Mouse (Mus musculus): ENCODE data around the gene Gm8909. TPM values are rescaled to one million over a fixed set of nuclear protein-coding genes. Genes with fewer than 3 reads are reported as not detected.
"Not testable (repeated sequence)": the region's sequence is repeated elsewhere in the genome, so short reads cannot be mapped to it uniquely, and the experiment has no call there.

The Gm8909 gene
- polyA plus RNA-seq, 2 experiments, result not detected

DNA sequence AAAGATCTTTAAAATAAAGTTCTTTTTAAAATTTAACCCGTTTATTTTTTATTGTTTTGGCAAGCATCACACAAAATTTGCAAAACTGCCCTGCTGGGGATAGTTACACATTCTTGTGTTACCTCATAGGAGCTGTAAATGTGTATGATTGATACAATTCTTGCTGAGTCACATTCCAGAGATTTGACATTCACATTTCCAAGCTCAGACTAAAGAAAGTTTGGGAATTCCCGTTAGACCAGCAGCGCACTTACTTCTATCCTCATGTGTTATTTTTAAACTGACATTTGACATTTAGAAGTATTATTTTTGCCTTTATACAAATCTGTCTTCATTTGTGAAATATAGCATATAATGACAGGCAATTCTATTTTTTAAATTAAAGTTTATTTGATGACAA, 44.2 kb downstream of the Gm8909 start:
- H3K4me1 ChIP-seq (ENCODE audit: control insufficient read depth, insufficient read depth, low read length); H3K9ac ChIP-seq (ENCODE audit: low read depth, low read length, severe bottlenecking); DNase-seq (ENCODE audit: low spot score); H3K36me3 ChIP-seq (ENCODE audit: control insufficient read depth, insufficient read depth, low read length); H3K4me2 ChIP-seq (replicated peaks; ENCODE audit: low read depth, low read length, severe bottlenecking); H3K27me3 ChIP-seq (ENCODE audit: control insufficient read depth, insufficient read depth, low read length); H3K9me3 ChIP-seq (ENCODE audit: control insufficient read depth, low read length); H3K27ac ChIP-seq (replicated peaks; ENCODE audit: low read depth, low read length); ATAC-seq (ENCODE audit: low FRiP score, low read depth); H3K4me3 ChIP-seq (replicated peaks; ENCODE audit: low read length): not testable (repeated sequence)
- 54% methylated on average over 3 of the region's 3 CpGs for WGBS

DNA sequence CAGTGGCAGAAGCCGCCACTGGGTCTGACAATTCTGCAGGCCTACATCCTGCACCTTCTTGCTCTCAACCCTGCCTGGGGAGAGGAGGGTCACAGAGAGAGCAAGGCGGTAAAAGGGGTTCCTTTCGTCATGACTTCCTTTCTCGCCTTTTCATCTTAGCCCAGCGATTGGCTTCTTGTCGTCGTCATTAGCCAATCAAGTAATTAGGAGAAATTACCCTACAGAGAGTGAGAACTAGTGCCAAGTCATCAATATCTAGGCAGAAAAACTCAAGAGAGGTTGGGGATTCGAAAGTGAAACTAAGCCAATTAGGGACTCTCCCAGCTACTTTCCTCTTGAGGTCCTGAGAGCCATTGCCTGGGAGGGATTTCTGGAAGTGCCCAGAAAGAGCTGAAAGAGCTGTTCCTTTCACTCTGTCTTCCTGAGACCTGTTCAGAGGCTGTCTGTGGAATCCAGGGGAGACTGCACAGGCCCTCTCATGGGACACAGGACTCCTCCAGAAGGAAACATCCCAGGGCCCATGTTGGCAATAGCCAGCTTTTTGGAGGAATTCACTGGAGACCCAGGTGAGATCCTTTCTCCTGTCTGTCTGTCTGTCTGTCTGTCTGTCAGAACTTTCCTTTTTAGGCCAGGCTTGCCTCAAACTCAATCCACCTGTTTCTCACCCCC, 46.9 kb downstream of the Gm8909 start, which contains the start of gene Gm19684:
Gene Gm19684, plus strand, starts transcription at position 327 of the 669 bp plus-strand sequence.
- WGBS, result 2% methylated on average over 8 of the region's 8 CpGs
- not testable (repeated sequence) for ATAC-seq (ENCODE audit: low FRiP score, low read depth); H3K36me3 ChIP-seq (ENCODE audit: control insufficient read depth, insufficient read depth, low read length); H3K4me3 ChIP-seq (replicated peaks; ENCODE audit: low read length); H3K9ac ChIP-seq (ENCODE audit: low read depth, low read length, severe bottlenecking); H3K27ac ChIP-seq (replicated peaks; ENCODE audit: low read depth, low read length); H3K9me3 ChIP-seq (ENCODE audit: control insufficient read depth, low read length); H3K4me1 ChIP-seq (ENCODE audit: control insufficient read depth, insufficient read depth, low read length); H3K4me2 ChIP-seq (replicated peaks; ENCODE audit: low read depth, low read length, severe bottlenecking)
- peak; percentile 27 for DNase-seq (ENCODE audit: low spot score)
- H3K27me3 ChIP-seq (ENCODE audit: control insufficient read depth, insufficient read depth, low read length), result peaks cover 15% of the 10 kb centered on the region; the same call in 1 of the 2 replicates

DNA sequence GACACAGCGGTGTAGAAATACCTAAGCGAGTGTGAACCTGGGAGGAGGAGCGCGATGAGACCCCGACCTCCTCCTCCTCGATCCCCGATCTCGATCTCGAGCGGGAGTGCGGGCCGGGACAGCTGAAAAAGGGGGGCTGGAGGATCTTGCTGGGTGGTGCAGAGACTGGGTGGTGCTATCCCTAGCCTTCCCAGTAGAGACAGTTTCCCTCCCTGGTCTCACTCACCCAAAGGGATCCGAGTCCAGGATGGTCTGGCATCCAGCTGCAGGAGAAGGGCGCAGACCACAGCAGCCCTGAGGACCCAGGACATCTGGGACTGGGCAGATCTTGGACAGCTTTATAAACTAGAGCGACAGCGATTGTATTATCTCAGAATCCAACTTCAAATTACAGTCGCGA, 47.5 kb downstream of the Gm8909 start:
- not testable (repeated sequence) for H3K4me3 ChIP-seq (replicated peaks; ENCODE audit: low read length); H3K9me3 ChIP-seq (ENCODE audit: control insufficient read depth, low read length); H3K36me3 ChIP-seq (ENCODE audit: control insufficient read depth, insufficient read depth, low read length); H3K4me1 ChIP-seq (ENCODE audit: control insufficient read depth, insufficient read depth, low read length); DNase-seq (ENCODE audit: low spot score); H3K9ac ChIP-seq (ENCODE audit: low read depth, low read length, severe bottlenecking); H3K4me2 ChIP-seq (replicated peaks; ENCODE audit: low read depth, low read length, severe bottlenecking); H3K27ac ChIP-seq (replicated peaks; ENCODE audit: low read depth, low read length); ATAC-seq (ENCODE audit: low FRiP score, low read depth)
- peaks cover 15% of the 10 kb centered on the region; the same call in 1 of the 2 replicates for H3K27me3 ChIP-seq (ENCODE audit: control insufficient read depth, insufficient read depth, low read length)
- WGBS, result 19% methylated on average over 17 of the region's 18 CpGs

DNA sequence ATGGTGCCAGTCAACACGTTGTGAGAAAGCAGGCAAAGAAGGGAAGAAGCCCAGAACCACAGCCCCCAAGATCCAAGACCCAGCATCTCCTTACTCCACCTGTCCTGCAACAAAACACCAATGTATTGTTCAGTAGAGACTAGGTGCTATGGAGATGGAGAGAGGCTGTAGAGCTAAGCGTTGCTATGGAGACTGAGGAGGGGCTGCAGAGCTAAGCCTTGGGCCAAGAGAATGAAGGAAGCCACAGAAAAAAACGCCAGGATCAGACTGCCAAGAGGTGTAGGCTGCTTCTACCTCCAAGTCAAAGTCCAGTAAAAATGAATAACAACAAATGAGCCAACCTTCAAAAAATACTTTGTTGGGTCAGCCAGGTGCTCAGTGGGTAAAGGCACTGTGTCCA, 51.8 kb downstream of the Gm8909 start:
- H3K27me3 ChIP-seq (ENCODE audit: control insufficient read depth, insufficient read depth, low read length); DNase-seq (ENCODE audit: low spot score); H3K4me3 ChIP-seq (replicated peaks; ENCODE audit: low read length); H3K9me3 ChIP-seq (ENCODE audit: control insufficient read depth, low read length); H3K36me3 ChIP-seq (ENCODE audit: control insufficient read depth, insufficient read depth, low read length); H3K27ac ChIP-seq (replicated peaks; ENCODE audit: low read depth, low read length); H3K9ac ChIP-seq (ENCODE audit: low read depth, low read length, severe bottlenecking); H3K4me2 ChIP-seq (replicated peaks; ENCODE audit: low read depth, low read length, severe bottlenecking); ATAC-seq (ENCODE audit: low FRiP score, low read depth); H3K4me1 ChIP-seq (ENCODE audit: control insufficient read depth, insufficient read depth, low read length): not testable (repeated sequence)
- WGBS, result 27% methylated on average over 3 of the region's 3 CpGs

Other genes starting within 250 kb of the Gm8909 start
- 73.4 and 83.1 TPM in 2 replicates for gene Abcf1, start 198.8 kb downstream of the Gm8909 start, polyA plus RNA-seq (2012; rRNA removed)
- 77.2 and 84.6 TPM in 2 replicates for gene Abcf1, start 198.8 kb downstream of the Gm8909 start, polyA plus RNA-seq (2014; fragmentation: Nextera tagmentation; extraction: Ambion mirVana)
- gene Gnl1, start 188.7 kb downstream of the Gm8909 start, polyA plus RNA-seq (2012; rRNA removed), result 37.7 and 41.8 TPM in 2 replicates
- 43.4 and 49.5 TPM in 2 replicates for gene Gnl1, start 188.7 kb downstream of the Gm8909 start, polyA plus RNA-seq (2014; fragmentation: Nextera tagmentation; extraction: Ambion mirVana)
- 57.8 and 62.8 TPM in 2 replicates for gene Prr3, start 188.3 kb downstream of the Gm8909 start, polyA plus RNA-seq (2012; rRNA removed)
- 33.3 and 34.7 TPM in 2 replicates for gene Prr3, start 188.3 kb downstream of the Gm8909 start, polyA plus RNA-seq (2014; fragmentation: Nextera tagmentation; extraction: Ambion mirVana)
- 0.14 and 0.42 TPM in 2 replicates for gene H2-T24, start 148.0 kb downstream of the Gm8909 start, polyA plus RNA-seq (2012; rRNA removed)
- 1.5 and 3.3 TPM in 2 replicates for gene H2-T24, start 148.0 kb downstream of the Gm8909 start, polyA plus RNA-seq (2014; fragmentation: Nextera tagmentation; extraction: Ambion mirVana)
- gene H2-T23, start 135.7 kb downstream of the Gm8909 start, polyA plus RNA-seq (2012; rRNA removed), result 13.5 and 15.0 TPM in 2 replicates
- 10.0 and 10.8 TPM in 2 replicates for gene H2-T23, start 135.7 kb downstream of the Gm8909 start, polyA plus RNA-seq (2014; fragmentation: Nextera tagmentation; extraction: Ambion mirVana)
- 27.4 and 29.0 TPM in 2 replicates for gene H2-T22, start 125.8 kb downstream of the Gm8909 start, polyA plus RNA-seq (2012; rRNA removed)
- 23.4 and 26.6 TPM in 2 replicates for gene H2-T22, start 125.8 kb downstream of the Gm8909 start, polyA plus RNA-seq (2014; fragmentation: Nextera tagmentation; extraction: Ambion mirVana)
- gene Gm6034, start 125.6 kb downstream of the Gm8909 start, polyA plus RNA-seq (2012; rRNA removed), result not detected in 2 replicates
- not detected in 2 replicates for gene Gm6034, start 125.6 kb downstream of the Gm8909 start, polyA plus RNA-seq (2014; fragmentation: Nextera tagmentation; extraction: Ambion mirVana)
- gene Gm11127, start 110.2 kb downstream of the Gm8909 start, polyA plus RNA-seq (2012; rRNA removed), result 0.12 and 0.21 TPM in 2 replicates
- not detected in 2 replicates for gene Gm11127, start 110.2 kb downstream of the Gm8909 start, polyA plus RNA-seq (2014; fragmentation: Nextera tagmentation; extraction: Ambion mirVana)
- gene Gm19684, start 46.9 kb downstream of the Gm8909 start, polyA plus RNA-seq (2012; rRNA removed), result not detected in 2 replicates
- gene Gm19684, start 46.9 kb downstream of the Gm8909 start, polyA plus RNA-seq (2014; fragmentation: Nextera tagmentation; extraction: Ambion mirVana), result not detected in 2 replicates
- gene Gm7030, start 39.1 kb downstream of the Gm8909 start, polyA plus RNA-seq (2012; rRNA removed), result not detected in 2 replicates
- not detected in 2 replicates for gene Gm7030, start 39.1 kb downstream of the Gm8909 start, polyA plus RNA-seq (2014; fragmentation: Nextera tagmentation; extraction: Ambion mirVana)
- 0.09 TPM in 1 of 2 replicates, not detected in the other for gene H2-T3, start 21.8 kb upstream of the Gm8909 start, polyA plus RNA-seq (2012; rRNA removed)
- gene H2-T3, start 21.8 kb upstream of the Gm8909 start, polyA plus RNA-seq (2014; fragmentation: Nextera tagmentation; extraction: Ambion mirVana), result not detected in 2 replicates
- gene Rpp21, start 89.5 kb upstream of the Gm8909 start, polyA plus RNA-seq (2012; rRNA removed), result 73.2 and 87.5 TPM in 2 replicates
- 113 and 123 TPM in 2 replicates for gene Rpp21, start 89.5 kb upstream of the Gm8909 start, polyA plus RNA-seq (2014; fragmentation: Nextera tagmentation; extraction: Ambion mirVana)
- 42.6 and 44.6 TPM in 2 replicates for gene Trim39, start 103.7 kb upstream of the Gm8909 start, polyA plus RNA-seq (2012; rRNA removed)
- gene Trim39, start 103.7 kb upstream of the Gm8909 start, polyA plus RNA-seq (2014; fragmentation: Nextera tagmentation; extraction: Ambion mirVana), result 14.5 and 16.9 TPM in 2 replicates
- gene H2-M10.2, start 118.0 kb upstream of the Gm8909 start, polyA plus RNA-seq (2012; rRNA removed), result not detected in 2 replicates
- not detected in 2 replicates for gene H2-M10.2, start 118.0 kb upstream of the Gm8909 start, polyA plus RNA-seq (2014; fragmentation: Nextera tagmentation; extraction: Ambion mirVana)
- not detected in 2 replicates for gene H2-M10.1, start 157.6 kb upstream of the Gm8909 start, polyA plus RNA-seq (2012; rRNA removed)
- gene H2-M10.1, start 157.6 kb upstream of the Gm8909 start, polyA plus RNA-seq (2014; fragmentation: Nextera tagmentation; extraction: Ambion mirVana), result not detected in 2 replicates
- not detected in 2 replicates for gene H2-M10.3, start 199.9 kb upstream of the Gm8909 start, polyA plus RNA-seq (2012; rRNA removed)
- not detected in 2 replicates for gene H2-M10.3, start 199.9 kb upstream of the Gm8909 start, polyA plus RNA-seq (2014; fragmentation: Nextera tagmentation; extraction: Ambion mirVana)

Data from limb, embryonic 14.5 days (tissue).